Mouse (Mus musculus): ENCODE measurements around the gene Manba. TPM values are rescaled to one million over a fixed set of nuclear protein-coding genes. Genes with fewer than 3 reads are reported as not detected.
"Not testable (repeated sequence)": the region's sequence is repeated elsewhere in the genome, so short reads cannot be mapped to it uniquely, and the experiment has no call there.

The Manba gene
- 1 to 10 TPM; 4.1 to 4.7 TPM for total RNA-seq (2021)
- long read RNA-seq, experiment 1 = 0 reads
- long read RNA-seq, experiment 2, partial matches to known transcripts = 1 of 5 reads
- long read RNA-seq, experiment 2, other reads (novel, unspliced or antisense) = 1 of 5 reads

DNA sequence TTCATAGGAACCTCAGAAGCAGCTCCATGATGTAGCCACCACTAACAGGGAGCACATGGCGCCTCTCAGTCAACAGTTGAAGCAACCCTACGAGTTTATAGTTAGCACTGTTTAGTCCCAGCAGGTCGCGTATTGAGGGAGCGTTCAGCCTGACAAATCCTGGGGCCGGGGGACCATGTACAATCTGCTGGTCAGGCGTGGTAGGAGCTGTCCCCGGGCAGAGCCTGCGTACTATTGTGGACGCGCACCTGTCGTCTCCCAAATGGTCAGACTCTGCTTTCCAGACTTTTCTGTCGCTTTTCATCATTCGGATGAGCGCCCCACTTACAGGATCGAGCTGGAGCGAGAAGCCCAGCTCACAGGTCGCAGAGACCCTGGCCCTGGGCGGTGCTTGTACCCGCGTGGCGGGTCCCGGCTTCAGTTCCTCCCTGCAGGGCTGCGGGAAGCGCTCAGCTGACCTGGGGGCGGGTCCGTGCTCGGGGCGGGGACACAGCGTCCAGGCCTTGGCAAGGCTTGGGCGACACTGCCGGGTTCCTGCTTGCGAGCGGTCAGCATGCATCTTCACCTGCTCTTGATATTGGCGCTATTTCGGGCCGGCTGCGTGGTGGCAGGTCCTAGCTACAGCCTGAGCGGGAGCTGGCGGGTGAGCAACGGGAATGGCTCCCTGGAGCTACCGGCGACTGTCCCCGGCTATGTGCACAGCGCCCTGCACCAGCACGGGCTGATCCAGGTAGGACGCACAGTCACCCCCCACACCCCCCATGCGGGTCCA lies at the start of gene Manba:
Gene Manba, plus strand, starts transcription at position 484 of the 772 bp plus-strand sequence.
- peak; percentile 81 for DNase-seq

DNA sequence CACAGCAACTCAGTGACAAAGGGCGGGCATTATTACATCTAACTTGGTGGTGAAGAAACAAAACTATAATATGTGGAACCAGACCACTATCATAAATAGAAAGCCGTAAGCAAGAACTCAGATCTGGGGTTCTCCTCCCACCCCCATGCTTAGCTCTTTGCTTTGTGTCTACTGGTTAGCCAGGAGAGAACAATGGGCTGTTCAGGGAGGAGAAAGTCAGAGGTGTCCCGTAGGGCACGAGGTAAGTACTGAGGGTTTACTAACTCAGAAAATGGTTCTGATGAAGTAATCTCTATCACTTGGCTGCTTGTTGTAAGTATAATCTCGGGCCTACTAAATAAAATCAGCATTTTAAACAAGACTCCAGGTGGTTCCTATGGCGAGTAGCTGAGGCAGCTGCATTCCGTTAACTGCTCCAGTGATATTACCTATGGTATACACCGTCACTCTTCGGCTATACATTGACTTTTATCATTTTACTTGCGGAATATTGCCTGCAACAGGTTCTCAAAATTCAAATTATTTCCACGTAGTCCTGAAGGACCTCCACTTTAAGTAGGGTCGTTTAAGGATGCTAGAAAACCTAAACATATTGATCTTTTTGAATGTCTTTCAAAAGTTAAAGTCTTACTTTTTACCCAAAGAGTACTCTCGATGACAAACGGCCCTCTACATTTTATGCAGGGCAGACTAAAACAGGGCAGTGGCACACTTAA lies 48.4 kb upstream of the Manba start:
- no peak for DNase-seq

DNA sequence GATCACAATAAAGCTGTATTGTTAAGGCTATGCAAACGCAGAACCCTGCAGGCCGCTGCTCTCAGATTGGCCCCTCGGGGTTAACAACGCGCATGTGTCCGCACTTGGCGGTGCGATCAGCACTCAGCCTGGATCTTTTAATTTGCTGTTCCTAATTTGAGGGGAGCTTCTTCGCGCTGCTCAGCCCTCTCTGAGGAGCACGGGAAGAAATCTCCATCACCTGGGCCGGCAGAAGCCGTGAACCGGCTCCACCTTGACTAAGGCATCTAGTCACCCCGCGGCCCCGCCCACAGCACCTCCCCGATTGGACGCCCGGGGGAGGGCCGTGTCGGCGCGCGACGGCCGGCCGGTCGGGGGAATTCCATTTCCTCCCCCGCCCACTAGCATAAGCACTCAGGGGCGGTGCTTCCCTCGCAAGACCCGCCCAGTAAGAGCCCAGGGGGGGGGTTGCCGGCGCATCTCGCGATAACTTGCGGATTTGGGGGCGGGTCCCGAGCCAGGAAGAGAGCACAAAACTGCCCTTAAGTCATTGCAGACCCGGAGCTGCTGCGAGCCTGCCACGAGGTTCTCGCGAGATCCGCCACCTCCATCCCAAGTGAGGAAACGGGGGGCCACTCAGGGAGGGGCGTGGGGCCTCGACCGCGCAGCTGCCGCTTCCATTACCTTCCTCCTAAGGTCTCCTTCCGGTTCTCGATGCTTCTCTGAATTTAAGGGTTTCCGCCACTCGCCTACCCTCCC lies 47.5 kb upstream of the Manba start, which contains the start of gene Ube2d3:
Gene Ube2d3, plus strand, starts transcription at position 392 of the 738 bp plus-strand sequence.
- peak; percentile 100 for DNase-seq

DNA sequence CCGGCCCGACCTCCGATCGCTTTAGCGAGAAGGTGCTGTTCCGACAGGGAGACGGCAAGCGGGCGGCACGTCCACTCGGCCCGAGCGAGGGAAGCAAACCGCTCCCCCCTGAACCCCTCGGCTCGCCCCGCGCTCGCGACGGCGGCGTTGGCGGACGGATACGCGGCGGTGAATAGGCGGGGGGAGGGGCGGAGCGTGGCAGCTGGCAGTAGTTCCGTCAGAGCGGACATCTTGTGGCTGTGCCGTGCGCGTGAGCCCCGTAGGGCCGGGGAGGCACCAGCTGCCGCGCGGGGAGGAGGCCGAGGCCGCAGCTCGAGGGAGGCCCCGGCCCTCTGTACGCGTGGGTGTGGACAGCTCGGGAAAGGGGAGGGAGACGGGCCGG lies 46.9 kb upstream of the Manba start:
- peak; percentile 95 for DNase-seq

DNA sequence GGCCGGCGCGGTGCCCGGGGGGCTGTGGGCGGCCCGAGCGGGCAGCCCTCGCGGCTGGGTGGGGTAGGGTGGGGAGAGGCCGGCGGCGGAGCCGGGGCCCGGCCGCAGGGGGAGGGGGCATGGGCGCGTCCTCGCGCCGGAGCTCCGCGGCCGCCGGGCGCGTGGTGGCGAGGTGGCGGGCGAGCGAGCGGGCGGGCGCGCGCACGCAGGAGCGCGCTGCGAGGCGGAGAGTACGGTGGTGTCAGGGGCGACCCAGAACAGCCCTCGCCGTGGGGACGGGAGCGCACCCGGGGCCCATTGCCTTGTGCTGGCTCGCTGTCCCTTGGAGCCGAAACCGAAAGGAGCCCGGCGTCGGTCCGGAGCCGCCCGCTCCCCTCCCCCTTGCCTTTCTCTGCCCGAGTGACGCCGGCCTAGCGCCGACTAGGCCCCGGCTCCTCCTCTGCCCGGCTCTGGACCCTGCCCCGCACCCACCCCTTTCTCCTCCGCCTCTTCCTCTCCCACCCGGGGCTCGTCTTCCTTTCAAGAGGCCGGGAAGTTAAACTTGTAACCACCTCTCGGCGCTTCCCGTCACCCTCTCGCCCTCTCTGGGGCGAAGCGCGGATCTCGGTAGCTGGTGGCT lies 46.4 kb upstream of the Manba start:
- DNase-seq = peak; percentile 91

- no peak for DNase-seq
These were observed 45.8 kb upstream of the Manba start for GRCm38 (mm10) chr3:135439651-135440050.

GRCm38 (mm10) chr3:135440221-135440620 lies 45.2 kb upstream of the Manba start:
- no peak for DNase-seq

- no peak for DNase-seq
These were observed 44.8 kb upstream of the Manba start for GRCm38 (mm10) chr3:135440621-135441020.

DNA sequence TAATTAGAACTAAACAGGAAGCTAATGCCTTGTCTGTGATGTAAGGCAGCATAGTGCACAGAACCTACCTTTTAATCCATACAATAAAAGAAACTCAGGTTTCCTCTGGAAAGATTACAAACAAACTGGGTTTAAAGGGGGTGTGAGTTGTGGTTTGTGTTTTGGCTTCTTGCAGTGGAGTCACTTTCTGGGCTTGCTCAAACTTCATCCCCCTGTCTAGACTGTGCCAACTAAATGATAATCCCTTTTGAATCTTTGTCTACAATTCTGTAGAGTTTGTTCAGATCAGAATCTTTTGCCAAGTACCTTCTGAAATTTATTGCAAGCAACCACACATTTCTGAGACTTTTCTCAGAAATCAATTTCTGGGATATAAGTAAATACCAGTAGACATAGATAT lies 40.5 kb upstream of the Manba start:
- no peak for DNase-seq

DNA sequence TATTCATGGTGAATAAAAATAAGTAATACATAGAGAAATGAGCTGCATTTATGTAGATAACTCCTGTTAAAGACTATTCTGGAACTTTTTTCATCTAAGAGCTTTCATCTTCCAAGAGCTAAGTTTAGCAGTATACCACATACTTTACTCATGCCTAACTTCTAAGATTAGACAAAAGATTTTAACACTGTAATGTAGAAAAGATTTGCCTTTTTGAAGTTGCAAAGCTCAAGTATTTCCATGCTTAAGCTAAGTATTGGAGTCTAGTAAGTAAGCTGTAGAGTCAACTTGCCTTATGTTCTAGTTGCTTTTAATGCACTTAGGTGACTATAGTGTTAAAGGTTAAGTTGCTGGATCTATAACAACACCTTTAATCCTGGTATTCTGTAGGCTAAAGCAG lies 26.4 kb upstream of the Manba start:
- no peak for DNase-seq

DNA sequence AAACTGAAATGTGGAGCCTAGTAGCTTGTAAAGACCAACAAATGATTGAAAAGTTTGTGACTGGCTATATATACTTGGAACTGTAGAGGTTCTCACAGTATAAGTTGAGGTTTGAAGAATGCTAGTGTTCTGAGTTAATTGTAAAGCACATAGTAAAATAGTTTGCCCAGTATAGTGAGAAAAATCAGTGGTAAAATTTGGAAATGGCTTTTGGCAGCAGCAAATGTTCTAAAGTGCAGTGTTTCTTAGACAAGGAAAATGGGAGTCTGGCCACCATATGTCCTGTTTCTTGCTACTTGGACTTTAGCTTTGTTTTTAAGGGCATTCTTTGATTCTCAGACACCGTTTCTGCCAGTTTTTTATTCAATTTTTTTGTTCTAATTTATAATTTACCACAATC lies 17.0 kb upstream of the Manba start:
- no peak for DNase-seq

DNA sequence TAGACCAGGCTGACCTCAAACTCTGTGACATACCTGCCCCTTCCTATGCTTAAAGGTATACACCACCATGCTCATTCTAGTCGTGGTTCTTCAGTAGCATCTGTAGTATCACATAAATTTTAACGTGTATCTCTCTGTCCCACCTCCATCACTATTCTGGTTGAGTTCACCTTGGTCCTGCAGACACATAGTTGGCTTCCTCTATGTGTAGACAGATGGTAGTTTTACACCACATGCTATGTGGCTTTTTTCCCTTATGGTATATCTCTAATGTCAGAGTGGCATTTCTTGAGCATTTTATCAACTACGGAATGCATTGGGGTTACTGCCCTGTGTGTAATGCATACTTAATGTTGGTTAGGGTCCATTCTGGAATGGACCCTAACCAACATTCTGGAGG lies 16.3 kb upstream of the Manba start:
- DNase-seq = no peak

DNA sequence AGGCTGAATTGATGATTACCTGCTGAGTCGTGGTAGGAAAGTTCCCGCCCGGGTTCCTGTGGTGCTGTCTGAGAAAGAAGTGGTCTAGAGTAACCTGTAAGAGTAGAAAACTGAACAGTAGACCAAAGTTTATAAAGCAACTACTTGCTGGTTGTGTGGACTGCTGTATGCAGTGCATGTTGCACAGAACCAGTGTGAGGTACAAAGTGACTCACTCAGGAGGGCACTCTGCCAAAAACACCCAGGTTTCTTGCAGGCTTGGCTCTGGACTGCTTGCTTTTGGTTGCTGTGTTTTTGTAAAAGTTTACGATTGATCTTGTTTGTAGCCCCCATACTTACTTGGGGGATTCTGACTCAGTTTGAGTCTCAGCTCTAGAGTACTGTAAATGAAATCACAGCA lies 15.4 kb upstream of the Manba start:
- no peak for DNase-seq

- no peak for DNase-seq
These were observed 14.6 kb upstream of the Manba start for GRCm38 (mm10) chr3:135470823-135471222.

DNA sequence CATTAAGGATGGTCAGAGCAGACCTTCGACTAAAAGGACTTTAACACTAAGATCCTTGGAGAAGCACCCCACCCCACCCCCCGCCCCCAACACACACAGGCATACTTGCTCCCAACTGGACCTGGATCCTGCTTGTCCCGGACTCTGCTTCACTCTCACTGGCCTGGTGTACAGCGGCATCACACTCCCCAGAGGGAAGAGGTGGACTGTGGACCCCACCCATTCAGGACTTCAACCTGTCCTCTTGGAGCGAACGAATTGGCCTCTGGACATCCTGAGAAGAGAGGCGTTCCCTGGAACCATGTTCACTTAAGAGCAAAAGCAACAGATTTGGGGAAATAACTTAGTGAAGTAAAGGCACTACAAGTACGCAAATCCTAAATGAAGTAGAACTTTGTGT lies 10.4 kb upstream of the Manba start:
- no peak for DNase-seq

GRCm38 (mm10) chr3:135476286-135476685 lies 9.1 kb upstream of the Manba start:
- DNase-seq = no peak

- no peak for DNase-seq
These were observed 8.4 kb upstream of the Manba start for GRCm38 (mm10) chr3:135476977-135477376.

- not testable (repeated sequence) for DNase-seq
These were observed 6.3 kb upstream of the Manba start for GRCm38 (mm10) chr3:135479090-135479489.

- DNase-seq = no peak
These were observed 4.6 kb upstream of the Manba start for GRCm38 (mm10) chr3:135480767-135481166.

- DNase-seq = no peak
These were observed 3.8 kb upstream of the Manba start for GRCm38 (mm10) chr3:135481608-135482007.

DNA sequence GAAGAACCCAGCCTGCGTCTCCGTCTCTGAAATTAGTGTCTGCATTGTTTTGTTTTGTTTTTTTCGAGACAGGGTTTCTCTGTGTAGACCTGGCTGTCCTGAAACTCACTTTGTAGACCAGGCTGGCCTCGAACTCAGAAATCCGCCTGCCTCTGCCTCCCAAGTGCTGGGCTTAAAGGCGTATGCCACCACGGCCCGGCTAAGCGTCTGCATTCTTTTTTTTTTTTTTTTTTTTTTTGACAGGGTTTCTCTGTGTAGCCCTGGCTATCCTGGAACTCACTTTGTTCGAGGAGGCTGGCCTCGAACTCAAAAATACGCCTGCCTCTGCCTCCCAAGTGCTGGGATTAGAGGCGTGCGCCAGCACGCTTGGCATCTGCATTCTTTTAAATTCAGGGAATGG lies 761 bp upstream of the Manba start:
- not testable (repeated sequence) for DNase-seq

GRCm38 (mm10) chr3:135485900-135486241 lies 460 bp downstream of the Manba start:
- DNase-seq = no peak

All from gastrocnemius, postnatal 25 days (tissue).